Mouse (Mus musculus) intestine, embryonic 16.5 days (tissue): ENCODE results near the gene Cemip. TPM values are rescaled to one million over a fixed set of nuclear protein-coding genes. Genes with fewer than 3 reads are reported as not detected.
A peak's percentile ranks its signal among the peaks of the same experiment; 100 is the strongest.

Experiments used
- ATAC-seq: fragments of 200-750 bp; cut with Nextera tagmentation; 2 replicates; pipeline ENCODE4 v1.8.0; 2017; ENCODE audit warnings: moderate TSS enrichment, moderate library complexity
- H3K27ac ChIP-seq: fragments of 300-500 bp; sonication (generic); 2 replicates; pipeline ENCODE4 v1.5.1; 2014; ENCODE audit warnings: mild to moderate bottlenecking, low read length
- H3K27me3 ChIP-seq: fragments of 300-500 bp; sonication (generic); replicated peaks from 2 replicates; pipeline ENCODE4 v1.6.1; 2014; ENCODE audit warnings: low read length, control low read depth, mixed read lengths; ENCODE audit not compliant: control insufficient read depth, insufficient read depth
- H3K36me3 ChIP-seq: fragments of 300-500 bp; sonication (generic); 2 replicates; pipeline ENCODE4 v1.6.1; 2014; ENCODE audit warnings: low read length, control low read depth; ENCODE audit not compliant: control insufficient read depth, insufficient read depth
- H3K4me1 ChIP-seq: fragments of 300-500 bp; sonication (generic); 2 replicates; pipeline ENCODE4 v1.6.1; 2014; ENCODE audit warnings: low read length, control low read depth, mixed read lengths; ENCODE audit not compliant: control insufficient read depth, insufficient read depth
- H3K4me2 ChIP-seq: fragments of 300-500 bp; sonication (generic); 2 replicates; pipeline ENCODE4 v1.6.1; 2014; ENCODE audit warnings: low read depth, low read length, control low read depth
- H3K4me3 ChIP-seq: fragments of 300-500 bp; sonication (generic); 2 replicates; pipeline ENCODE4 v1.5.1; 2014; ENCODE audit warnings: mild to moderate bottlenecking, low read length
- H3K9ac ChIP-seq: fragments of 300-500 bp; sonication (generic); 2 replicates; pipeline ENCODE4 v1.6.1; 2014; ENCODE audit warnings: low read depth, low read length
- H3K9me3 ChIP-seq: fragments of 300-500 bp; sonication (generic); 2 replicates; pipeline ENCODE4 v1.6.1; 2016; ENCODE audit warnings: low read length, control low read depth; ENCODE audit not compliant: control insufficient read depth
- WGBS: fragments of 180-500 bp; shearing (Covaris S2); extraction: QIAGEN DNeasy Blood & Tissue Kit; methylation state at CpG from one replicate; pipeline ENCODE4 v1.1.7; 2014; 5-methylcytosine and 5-hydroxymethylcytosine counted together
- polyA plus RNA-seq: library from polyadenylated mRNA; unstranded; fragments of >200 nt; fragmentation: Nextera tagmentation; extraction: Ambion mirVana; gene quantifications from 2 replicates; pipeline ENCODE4 v1.2.1, GENCODE M21; 2015

Gene Cemip
- polyA plus RNA-seq, 1 experiment from 2014 or later: 0.40 TPM

- no peak for ATAC-seq
- Histone ChIP-seq H3K27me3 (no peaks in the 10 kb centered on the region), H3K4me2 (no peak overlapping the region), H3K4me1 (no peaks in the 10 kb centered on the region), H3K9me3 (no peaks in the 10 kb centered on the region), H3K4me3 (no peak overlapping the region), H3K36me3 (no peaks in the 10 kb centered on the region), H3K27ac (no peak overlapping the region), H3K9ac (no peak overlapping the region)
- 74% methylated on average over 5 of the region's 5 CpGs for WGBS
These were observed 120.1 kb downstream of the Cemip start for GRCm38 (mm10) chr7:83966047-83966818.

DNA sequence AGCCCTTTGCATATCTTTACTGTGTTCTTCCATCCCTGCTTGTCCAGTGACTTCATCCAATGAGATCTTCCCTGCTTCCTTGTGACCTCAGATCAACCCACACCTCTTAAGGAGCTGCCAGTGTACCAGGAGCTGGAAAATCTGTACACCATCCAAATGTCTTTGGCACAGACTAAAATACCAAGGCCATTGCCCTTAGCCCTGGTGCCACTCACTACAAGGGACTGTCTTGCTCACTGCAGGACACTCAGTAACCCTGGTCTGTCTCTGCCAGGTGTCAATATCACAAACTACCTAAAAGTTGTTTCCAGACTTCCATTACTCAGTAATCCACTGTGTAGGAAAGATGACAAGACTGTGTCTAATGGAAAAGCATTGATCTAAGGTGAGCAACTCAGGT is 121.1 kb downstream of the Cemip start:
- Histone ChIP-seq H3K9ac (no peak overlapping the region), H3K27me3 (no peaks in the 10 kb centered on the region), H3K4me3 (no peak overlapping the region), H3K36me3 (no peaks in the 10 kb centered on the region), H3K27ac (no peak overlapping the region), H3K9me3 (no peaks in the 10 kb centered on the region), H3K4me2 (no peak overlapping the region), H3K4me1 (no peaks in the 10 kb centered on the region)
- no peak for ATAC-seq

DNA sequence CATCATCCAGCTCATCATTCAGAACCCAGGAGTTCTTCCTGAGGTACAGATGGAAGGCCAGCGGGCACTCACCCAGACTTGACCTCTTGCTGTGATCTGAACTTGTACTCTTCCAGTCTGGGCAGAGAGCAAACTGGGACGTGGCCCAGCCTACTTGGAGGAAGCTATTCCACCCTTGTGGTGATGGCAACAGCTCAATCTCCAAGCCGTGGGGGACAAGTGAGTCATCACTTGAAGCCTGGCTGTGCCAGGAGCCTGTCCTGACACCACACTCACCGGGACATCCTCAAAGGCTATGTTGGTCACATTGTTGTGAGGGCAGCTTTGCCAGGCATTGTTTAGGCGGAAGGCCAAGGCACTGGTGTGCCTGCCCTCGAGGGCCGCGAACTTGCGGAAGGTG is 133.8 kb downstream of the Cemip start:
- H3K9ac ChIP-seq: no peak overlapping the region
- no peak overlapping the region for H3K27ac ChIP-seq
- no peak for ATAC-seq
- no peaks in the 10 kb centered on the region for H3K4me1 ChIP-seq
- H3K9me3 ChIP-seq: no peaks in the 10 kb centered on the region
- H3K4me2 ChIP-seq: no peak overlapping the region
- WGBS: 86% methylated on average over 9 of the region's 9 CpGs
- H3K4me3 ChIP-seq: no peak overlapping the region
- H3K36me3 ChIP-seq: no peaks in the 10 kb centered on the region
- no peaks in the 10 kb centered on the region for H3K27me3 ChIP-seq

- Histone ChIP-seq H3K36me3 (no peaks in the 10 kb centered on the region), H3K9me3 (no peaks in the 10 kb centered on the region), H3K27ac (no peak overlapping the region), H3K27me3 (no peaks in the 10 kb centered on the region), H3K4me2 (no peak overlapping the region), H3K9ac (no peak overlapping the region), H3K4me3 (no peak overlapping the region), H3K4me1 (no peaks in the 10 kb centered on the region)
- 88% methylated on average over 14 of the region's 14 CpGs for WGBS
- no peak for ATAC-seq
These were observed 135.0 kb downstream of the Cemip start for GRCm38 (mm10) chr7:83951327-83951726.

DNA sequence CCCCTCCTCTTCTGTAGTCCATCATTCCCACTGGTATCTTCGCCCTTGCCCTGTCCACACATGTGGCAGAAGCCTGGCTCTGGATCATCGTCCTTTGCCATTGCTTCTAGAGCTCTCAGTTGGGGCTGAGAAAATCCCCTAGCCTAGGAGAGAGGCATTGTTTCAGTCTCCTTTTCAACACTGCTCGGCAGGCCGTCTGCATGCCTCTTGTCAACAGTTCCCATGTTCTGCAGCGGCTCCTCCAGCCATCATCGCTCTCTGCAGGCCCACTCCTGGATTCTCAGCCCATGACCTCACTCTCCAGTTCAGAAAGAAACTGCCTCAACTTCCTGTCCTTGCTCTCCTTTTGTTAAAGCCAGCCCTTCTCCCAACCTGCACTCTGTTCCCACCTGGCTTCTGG is 136.6 kb downstream of the Cemip start:
- Histone ChIP-seq H3K27ac (no peak overlapping the region), H3K4me1 (no peaks in the 10 kb centered on the region), H3K4me3 (no peak overlapping the region), H3K4me2 (no peak overlapping the region), H3K36me3 (no peaks in the 10 kb centered on the region), H3K9ac (no peak overlapping the region), H3K27me3 (no peaks in the 10 kb centered on the region), H3K9me3 (no peaks in the 10 kb centered on the region)
- ATAC-seq: no peak
- WGBS: 76% methylated on average over 6 of the region's 6 CpGs

DNA sequence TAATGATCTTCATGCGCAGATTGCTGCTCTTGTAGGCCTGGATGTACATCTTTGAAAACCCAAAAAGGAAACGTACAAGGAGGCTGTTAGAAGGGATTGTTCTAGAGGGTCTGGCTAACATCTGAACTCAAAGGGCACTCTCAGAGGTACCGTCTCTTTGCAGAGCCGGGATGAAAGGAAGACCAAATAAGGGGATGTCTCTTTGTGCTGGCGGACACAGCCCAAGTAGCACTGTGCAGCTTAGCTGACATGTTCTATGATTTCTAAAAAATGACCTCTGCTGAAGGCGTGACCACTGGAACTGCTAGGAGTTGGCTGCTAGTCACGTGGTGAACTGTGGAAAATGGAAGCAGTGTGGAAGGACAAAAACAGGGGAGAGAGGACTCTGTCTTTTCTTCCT is 137.6 kb downstream of the Cemip start:
- 61% methylated on average over 7 of the region's 7 CpGs for WGBS
- peak overlapping the region; percentile 52 for H3K27ac ChIP-seq
- peak; percentile 74 for ATAC-seq

GRCm38 (mm10) chr7:83941701-83942101 is 144.6 kb downstream of the Cemip start:
- no peak for ATAC-seq
- no peaks in the 10 kb centered on the region for H3K4me1 ChIP-seq
- H3K36me3 ChIP-seq: no peaks in the 10 kb centered on the region
- H3K27ac ChIP-seq: no peak overlapping the region
- 87% methylated on average over 8 of the region's 8 CpGs for WGBS
- H3K4me3 ChIP-seq: no peak overlapping the region
- H3K9ac ChIP-seq: no peak overlapping the region
- H3K27me3 ChIP-seq: no peaks in the 10 kb centered on the region
- H3K9me3 ChIP-seq: no peaks in the 10 kb centered on the region
- no peak overlapping the region for H3K4me2 ChIP-seq

More for the DNA sequence above, 137.6 kb downstream of the Cemip start:
- H3K9ac ChIP-seq: no peak overlapping the region
- no peaks in the 10 kb centered on the region for H3K27me3 ChIP-seq
- no peaks in the 10 kb centered on the region for H3K4me1 ChIP-seq
- no peak overlapping the region for H3K4me3 ChIP-seq
- H3K36me3 ChIP-seq: no peaks in the 10 kb centered on the region
- no peaks in the 10 kb centered on the region for H3K9me3 ChIP-seq
- H3K4me2 ChIP-seq: no peak overlapping the region

DNA sequence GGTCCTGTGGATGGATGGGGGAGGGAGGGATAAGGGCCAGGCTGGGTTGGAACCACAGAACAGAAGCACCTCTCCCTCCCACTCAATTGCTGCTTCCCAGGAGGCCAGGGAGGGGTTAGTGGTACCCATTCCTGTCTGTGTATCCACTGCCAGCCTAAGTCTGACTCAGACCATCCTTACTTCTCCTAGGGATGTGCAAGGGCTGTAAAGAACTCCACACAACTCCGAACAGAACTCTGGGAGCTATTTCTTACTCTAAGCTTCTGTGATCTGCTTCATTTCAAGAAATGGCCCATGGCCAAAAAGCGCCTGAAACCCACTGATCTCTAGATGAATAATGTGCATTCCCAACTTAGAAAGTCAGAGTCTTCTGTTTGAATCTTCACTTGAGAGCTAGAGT is 146.2 kb downstream of the Cemip start:
- H3K4me2 ChIP-seq: no peak overlapping the region
- H3K9ac ChIP-seq: no peak overlapping the region
- H3K4me3 ChIP-seq: no peak overlapping the region
- no peaks in the 10 kb centered on the region for H3K9me3 ChIP-seq
- H3K36me3 ChIP-seq: no peaks in the 10 kb centered on the region
- 47% methylated on average over 2 of the region's 2 CpGs for WGBS
- peak; percentile 65 for ATAC-seq
- peak overlapping the region; percentile 62 for H3K27ac ChIP-seq
- no peaks in the 10 kb centered on the region for H3K27me3 ChIP-seq
- no peaks in the 10 kb centered on the region for H3K4me1 ChIP-seq

- Histone ChIP-seq H3K27ac (peak overlapping the region; percentile 20; the same call in 1 of the 2 replicates), H3K9ac (no peak overlapping the region), H3K4me3 (no peak overlapping the region), H3K9me3 (no peaks in the 10 kb centered on the region), H3K4me1 (no peaks in the 10 kb centered on the region), H3K4me2 (no peak overlapping the region), H3K27me3 (no peaks in the 10 kb centered on the region), H3K36me3 (no peaks in the 10 kb centered on the region)
- 66% methylated on average over 3 of the region's 3 CpGs for WGBS
- no peak for ATAC-seq
These were observed 147.1 kb downstream of the Cemip start for GRCm38 (mm10) chr7:83939017-83939721.
